In the genomic region with DNA sequence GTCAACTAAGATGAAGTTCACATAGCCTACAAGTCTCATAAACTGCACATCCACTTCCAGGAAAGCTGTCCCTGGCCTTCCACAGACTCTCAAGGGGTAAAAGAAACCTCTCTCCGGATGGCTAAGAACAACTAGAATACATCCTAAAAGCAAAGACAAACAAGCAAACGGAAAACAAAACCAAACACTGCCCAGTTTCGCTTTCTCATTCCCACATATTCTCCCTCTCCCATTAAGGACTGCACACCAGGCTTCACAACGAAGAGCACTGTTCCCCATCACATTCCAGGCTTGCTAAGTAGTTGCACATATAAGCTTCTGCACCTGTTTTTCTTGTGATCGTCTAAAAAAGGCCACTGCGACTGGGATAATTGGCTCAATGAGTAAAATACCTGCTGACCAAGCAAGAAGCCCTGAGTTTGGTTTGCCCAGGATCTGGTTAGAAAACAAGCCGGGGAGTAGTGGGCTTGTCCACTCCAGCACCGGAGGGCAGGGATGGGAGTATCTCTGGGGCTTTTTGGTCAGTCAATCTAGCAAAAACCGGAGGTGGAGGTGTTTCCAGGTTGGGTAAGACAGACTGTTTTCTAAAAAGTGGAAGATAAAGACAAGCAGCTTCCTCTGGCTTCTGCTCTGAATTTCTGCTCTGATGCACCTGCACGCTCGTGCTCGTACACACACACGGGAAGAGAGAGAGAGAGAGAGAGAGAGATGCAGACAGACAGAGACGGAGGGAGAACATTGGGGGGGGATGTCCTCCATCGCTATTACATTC, we compare ENCODE assay signal across 8 mouse cellular contexts. TPM values are rescaled to one million over a fixed set of nuclear protein-coding genes. Genes with fewer than 3 reads are reported as not detected.
DNase-seq lines count a peak whose midpoint lies in the region; ATAC-seq lines count a peak whose summit lies in the region.

No protein-coding gene starts in this region.

- H3K9ac ChIP-seq in embryonic facial prominence, embryonic 14.5 days (ENCODE audit: low read depth, low read length): peak overlapping the region; percentile 86
- peak overlapping the region; percentile 75 for H3K9ac ChIP-seq in neural tube, embryonic 14.5 days (replicated peaks; ENCODE audit: low read depth, low read length)

- H3K4me2 ChIP-seq in embryonic facial prominence, embryonic 14.5 days (ENCODE audit: low read depth, low read length): peak overlapping the region; percentile 91
- peak overlapping the region; percentile 89 for H3K4me2 ChIP-seq in neural tube, embryonic 14.5 days (ENCODE audit: low read depth, low read length)

- H3K36me3 ChIP-seq in embryonic facial prominence, embryonic 14.5 days (ENCODE audit: control insufficient read depth, insufficient read depth, low read length): peaks cover 19% of the 10 kb centered on the region
- peaks cover 27% of the 10 kb centered on the region for H3K36me3 ChIP-seq in limb, embryonic 10.5 days
- H3K36me3 ChIP-seq in neural tube, embryonic 14.5 days (ENCODE audit: control insufficient read depth, insufficient read depth, low read length): peaks cover 11% of the 10 kb centered on the region

- 0 out of 2 replicates have a peak, but pooled peaks have one; percentile 15 for ATAC-seq in embryonic facial prominence, embryonic 14.5 days (ENCODE audit: low read depth)
- ATAC-seq in neural tube, embryonic 14.5 days (ENCODE audit: low read depth): no peak

- no peaks in the 10 kb centered on the region for H3K9me3 ChIP-seq in embryonic facial prominence, embryonic 14.5 days (ENCODE audit: control insufficient read depth, low read length)
- H3K9me3 ChIP-seq in limb, embryonic 10.5 days (replicated peaks): no peaks in the 10 kb centered on the region
- H3K9me3 ChIP-seq in neural tube, embryonic 14.5 days (ENCODE audit: control insufficient read depth, low read length): no peaks in the 10 kb centered on the region

- H3K27me3 ChIP-seq in embryonic facial prominence, embryonic 14.5 days (replicated peaks; ENCODE audit: control insufficient read depth, insufficient read depth, low read length): no peaks in the 10 kb centered on the region
- no peaks in the 10 kb centered on the region for H3K27me3 ChIP-seq in limb, embryonic 10.5 days (ENCODE audit: low read depth, poor library complexity, severe bottlenecking)
- no peaks in the 10 kb centered on the region for H3K27me3 ChIP-seq in neural tube, embryonic 14.5 days (ENCODE audit: control insufficient read depth, insufficient read depth, low read length)

- H3K4me3 ChIP-seq in embryonic facial prominence, embryonic 14.5 days (ENCODE audit: low read depth, low read length): peak overlapping the region; percentile 87
- H3K4me3 ChIP-seq in limb, embryonic 10.5 days: peak overlapping the region; percentile 91
- peak overlapping the region; percentile 84 for H3K4me3 ChIP-seq in neural tube, embryonic 14.5 days (ENCODE audit: low read depth, low read length)

- 27% methylated on average over 15 of the region's 15 CpGs for WGBS in embryonic facial prominence, embryonic 14.5 days
- 33% methylated on average over 15 of the region's 15 CpGs for WGBS in limb, embryonic 10.5 days
- WGBS in neural tube, embryonic 14.5 days: 30% methylated on average over 15 of the region's 15 CpGs

- peaks cover 8% of the 10 kb centered on the region for H3K4me1 ChIP-seq in embryonic facial prominence, embryonic 14.5 days (ENCODE audit: control insufficient read depth, insufficient read depth, low read length)
- H3K4me1 ChIP-seq in limb, embryonic 10.5 days: peaks cover 16% of the 10 kb centered on the region
- peaks cover 14% of the 10 kb centered on the region for H3K4me1 ChIP-seq in neural tube, embryonic 14.5 days (ENCODE audit: control insufficient read depth, insufficient read depth, low read length)

- DNase-seq in retina, postnatal 1 day: peak; percentile 5
- no peak for DNase-seq in retina, embryonic 14.5 days (ENCODE audit: low spot score)
- DNase-seq in embryonic facial prominence, embryonic 14.5 days (ENCODE audit: low spot score): no peak
- DNase-seq in limb, embryonic 10.5 days (ENCODE audit: low spot score): peak; percentile 31
- DNase-seq in ovary, postnatal 10 days (ENCODE audit: low spot score): no peak
- DNase-seq in left cerebral cortex, adult 11 months (ENCODE audit: low spot score): no peak
- DNase-seq in gastrocnemius, postnatal 4 days (ENCODE audit: low spot score in 2 of 2): no peak

- no peak overlapping the region for H3K27ac ChIP-seq in embryonic facial prominence, embryonic 14.5 days (replicated peaks; ENCODE audit: low read depth, low read length)
- H3K27ac ChIP-seq in limb, embryonic 10.5 days: peak overlapping the region; percentile 85
- H3K27ac ChIP-seq in neural tube, embryonic 14.5 days (ENCODE audit: low read depth, low read length): no peak overlapping the region

RNA-seq across cellular contexts. Expression of a gene that starts 0.9 kb away (rescaled TPM):
- polyA plus RNA-seq in embryonic facial prominence, embryonic 14.5 days (2014; fragmentation: Nextera tagmentation; extraction: Ambion mirVana): 126 and 129 TPM in 2 replicates
- 170 and 186 TPM in 2 replicates for polyA plus RNA-seq in limb, embryonic 10.5 days (2016; fragmentation: Nextera tagmentation; extraction: Ambion mirVana)
- polyA plus RNA-seq in neural tube, embryonic 14.5 days (2014; fragmentation: Nextera tagmentation; extraction: Ambion mirVana): 78.5 and 94.1 TPM in 2 replicates
- total RNA-seq in gastrocnemius, postnatal 4 days (2021): 10 to 100 TPM; 41.5 to 51.8 TPM

RNA-seq across cellular contexts. Expression of a gene that starts 0.9 kb away (rescaled TPM):
- polyA plus RNA-seq in embryonic facial prominence, embryonic 14.5 days (2014; fragmentation: Nextera tagmentation; extraction: Ambion mirVana): 15.6 and 16.2 TPM in 2 replicates
- polyA plus RNA-seq in limb, embryonic 10.5 days (2016; fragmentation: Nextera tagmentation; extraction: Ambion mirVana): 15.7 and 16.8 TPM in 2 replicates
- polyA plus RNA-seq in neural tube, embryonic 14.5 days (2014; fragmentation: Nextera tagmentation; extraction: Ambion mirVana): 40.4 and 46.0 TPM in 2 replicates
- 10 to 100 TPM; 19.4 to 20.6 TPM for total RNA-seq in gastrocnemius, postnatal 4 days (2021)

RNA-seq across cellular contexts. Expression of a gene that starts 26.3 kb away (rescaled TPM):
- polyA plus RNA-seq in embryonic facial prominence, embryonic 14.5 days (2014; fragmentation: Nextera tagmentation; extraction: Ambion mirVana): 35.8 and 36.3 TPM in 2 replicates
- polyA plus RNA-seq in limb, embryonic 10.5 days (2016; fragmentation: Nextera tagmentation; extraction: Ambion mirVana): 35.8 and 36.6 TPM in 2 replicates
- 53.5 and 54.7 TPM in 2 replicates for polyA plus RNA-seq in neural tube, embryonic 14.5 days (2014; fragmentation: Nextera tagmentation; extraction: Ambion mirVana)
- 10 to 100 TPM; 38.7 to 46.6 TPM for total RNA-seq in gastrocnemius, postnatal 4 days (2021)

Comparison
In these comparisons a context has a peak if more than half of its experiments do, and no peak if none do; other contexts are left out.
1. DNase-seq: peak in retina, postnatal 1 day (single experiment) and limb, embryonic 10.5 days (single experiment); none in retina, embryonic 14.5 days (single experiment), embryonic facial prominence, embryonic 14.5 days (single experiment), ovary, postnatal 10 days (single experiment), left cerebral cortex, adult 11 months (single experiment) and gastrocnemius, postnatal 4 days (0 of 2).
2. Peak in every context shown above with its lines, with median percentiles within 50 percentile points of each other: H3K4me3 ChIP-seq.